Mouse (Mus musculus) CH12.LX (cell line): ENCODE results near the gene Snx9. TPM values are rescaled to one million over a fixed set of nuclear protein-coding genes. Genes with fewer than 3 reads are reported as not detected.

Source experiments
- DNase-seq: peaks from one replicate; pipeline ENCODE4 v3.0.0-alpha.2; 2013; ENCODE audit errors: extremely low read depth
- H3K27ac ChIP-seq: 2 replicates; pipeline ENCODE4 v1.5.1; 2012; ENCODE audit warnings: low read depth, mild to moderate bottlenecking, control low read depth, moderate library complexity; ENCODE audit not compliant: insufficient read depth
- H3K27me3 ChIP-seq: replicated peaks from 2 replicates; pipeline ENCODE3; 2012; ENCODE audit warnings: inconsistent platforms
- H3K36me3 ChIP-seq, 2 experiments: replicated peaks in 1 of 2; 2 replicates each; pipeline versions ENCODE3 to v1.6.1; 2012; ENCODE audit warnings: inconsistent platforms in 1 of 2, low read length in 1 of 2, mild to moderate bottlenecking in 1 of 2, mixed read lengths in 1 of 2, moderate library complexity in 1 of 2; ENCODE audit not compliant: control insufficient read depth in 1 of 2, insufficient read depth in 1 of 2
- H3K4me1 ChIP-seq, 2 experiments: 2 replicates each; pipeline ENCODE4 v1.6.1; 2012; ENCODE audit warnings: inconsistent platforms in 1 of 2, moderate library complexity in 1 of 2; ENCODE audit not compliant: insufficient read depth in 2 of 2, control insufficient read depth in 1 of 2
- H3K4me2 ChIP-seq: 2 replicates; pipeline ENCODE4 v1.6.1; 2012; ENCODE audit warnings: low read depth, mild to moderate bottlenecking, control low read depth; ENCODE audit not compliant: poor library complexity, insufficient read depth, severe bottlenecking
- H3K4me3 ChIP-seq, 3 experiments: fragments of 150-350 bp in 1 of 3; sonication (generic) in 1 of 3; replicated peaks in 1 of 3; 2 replicates each; pipeline versions ENCODE3 to v1.5.1; 2011 to 2012; ENCODE audit warnings: low read depth in 2 of 3, low read length in 2 of 3, mild to moderate bottlenecking in 2 of 3, moderate library complexity in 2 of 3, control low read depth in 1 of 3, improper control_type of control experiment in 1 of 3, inconsistent platforms in 1 of 3, mixed read lengths in 1 of 3; ENCODE audit not compliant: poor library complexity in 1 of 3
- H3K79me2 ChIP-seq: replicated peaks from 2 replicates; pipeline ENCODE4 v1.6.1; 2012; ENCODE audit warnings: mild to moderate bottlenecking, moderate library complexity; ENCODE audit not compliant: control insufficient read depth, poor library complexity, insufficient read depth, severe bottlenecking; ENCODE audit errors: extremely low read depth
- H3K9ac ChIP-seq: 2 replicates; pipeline ENCODE4 v1.6.1; 2012; ENCODE audit warnings: low read depth, mild to moderate bottlenecking, control low read depth, moderate library complexity; ENCODE audit not compliant: insufficient read depth
- H3K9me3 ChIP-seq: replicated peaks from 2 replicates; pipeline ENCODE3; 2012; ENCODE audit warnings: low read length, inconsistent platforms, mixed read lengths
- BHLHE40 ChIP-seq: IDR thresholded peaks from 2 replicates; pipeline ENCODE4 v1.6.1; 2011; ENCODE audit warnings: mild to moderate bottlenecking, low read depth, low read length, improper control_type of control experiment
- CHD1 ChIP-seq: IDR thresholded peaks from 2 replicates; pipeline ENCODE4 v1.6.1; 2012; ENCODE audit warnings: low read depth, low read length, improper control_type of control experiment, inconsistent platforms
- E2F4 ChIP-seq: IDR thresholded peaks from 2 replicates; pipeline ENCODE4 v1.6.1; 2011; ENCODE audit warnings: low read depth, low read length, improper control_type of control experiment; ENCODE audit not compliant: insufficient replicate concordance
- ELF1 ChIP-seq: IDR thresholded peaks from 2 replicates; pipeline ENCODE4 v1.6.1; 2014; ENCODE audit warnings: low read depth, mild to moderate bottlenecking, inconsistent platforms, low read length, improper control_type of control experiment
- EP300 ChIP-seq: IDR thresholded peaks from 2 replicates; pipeline ENCODE4 v1.6.1; 2011; ENCODE audit warnings: low read length, improper control_type of control experiment
- ETS1 ChIP-seq: conservative IDR thresholded peaks from 2 replicates; pipeline ENCODE4 v1.6.1; 2012; ENCODE audit warnings: low read depth, mild to moderate bottlenecking, inconsistent platforms, low read length, improper control_type of control experiment, moderate library complexity
- GABPA ChIP-seq: IDR thresholded peaks from 2 replicates; pipeline ENCODE4 v1.6.1; 2012; ENCODE audit warnings: low read depth, low read length, improper control_type of control experiment, inconsistent platforms; ENCODE audit not compliant: insufficient replicate concordance
- HCFC1 ChIP-seq: IDR thresholded peaks from 2 replicates; pipeline ENCODE4 v1.6.1; 2012; ENCODE audit warnings: low read depth, mild to moderate bottlenecking, inconsistent platforms, low read length, improper control_type of control experiment
- JUN ChIP-seq: IDR thresholded peaks from 2 replicates; pipeline ENCODE4 v1.6.1; 2011; ENCODE audit warnings: low read depth, mild to moderate bottlenecking, low read length, improper control_type of control experiment, moderate library complexity; ENCODE audit not compliant: insufficient read depth
- JUND ChIP-seq: conservative IDR thresholded peaks from 2 replicates; pipeline ENCODE4 v1.6.1; 2011; ENCODE audit warnings: low read depth, low read length, improper control_type of control experiment
- KAT2A ChIP-seq: IDR thresholded peaks from 2 replicates; pipeline ENCODE4 v1.6.1; 2012; ENCODE audit warnings: low read length, improper control_type of control experiment, inconsistent platforms; ENCODE audit not compliant: insufficient replicate concordance
- MAFK ChIP-seq: IDR thresholded peaks from 2 replicates; pipeline ENCODE4 v1.6.1; 2011; ENCODE audit warnings: low read length, improper control_type of control experiment; ENCODE audit not compliant: insufficient replicate concordance
- MXI1 ChIP-seq: IDR thresholded peaks from 2 replicates; pipeline ENCODE4 v1.6.1; 2011; ENCODE audit warnings: mild to moderate bottlenecking, low read depth, low read length, improper control_type of control experiment
- POLR2A ChIP-seq: IDR thresholded peaks from 2 replicates; pipeline ENCODE4 v1.6.1; 2011; ENCODE audit warnings: low read depth, mild to moderate bottlenecking, improper control_type of control experiment, low read length
- RAD21 ChIP-seq: IDR thresholded peaks from 2 replicates; pipeline ENCODE4 v1.6.1; 2011; ENCODE audit warnings: low read depth, mild to moderate bottlenecking, low read length, improper control_type of control experiment, moderate library complexity
- TBP ChIP-seq: conservative IDR thresholded peaks from 2 replicates; pipeline ENCODE4 v1.6.1; 2011; ENCODE audit warnings: low read depth, low read length, improper control_type of control experiment
- TCF12 ChIP-seq: IDR thresholded peaks from 2 replicates; pipeline ENCODE4 v1.6.1; 2014; ENCODE audit warnings: low read depth, mild to moderate bottlenecking, inconsistent platforms, low read length, improper control_type of control experiment
- UBTF ChIP-seq: IDR thresholded peaks from 2 replicates; pipeline ENCODE4 v1.6.1; 2012; ENCODE audit warnings: low read depth, mild to moderate bottlenecking, inconsistent platforms, low read length, improper control_type of control experiment, moderate library complexity
- USF1 ChIP-seq: IDR thresholded peaks from 2 replicates; pipeline ENCODE4 v1.6.1; 2014; ENCODE audit warnings: low read depth, mild to moderate bottlenecking, inconsistent platforms, low read length, improper control_type of control experiment
- ZC3H11A ChIP-seq: IDR thresholded peaks from 2 replicates; pipeline ENCODE4 v1.6.1; 2012; ENCODE audit warnings: low read depth, mild to moderate bottlenecking, inconsistent platforms, low read length, improper control_type of control experiment
- ZKSCAN1 ChIP-seq: IDR thresholded peaks from 2 replicates; pipeline ENCODE4 v1.6.1; 2012; ENCODE audit warnings: low read depth, inconsistent platforms, low read length, improper control_type of control experiment, borderline replicate concordance
- ZNF384 ChIP-seq: IDR thresholded peaks from 2 replicates; pipeline ENCODE4 v1.6.1; 2012; ENCODE audit warnings: low read depth, low read length, improper control_type of control experiment, inconsistent platforms
- dilution Hi-C: fragments of 300-500 bp; cut with MboI; formaldehyde crosslinking; loops from 2 replicates; pipeline ENCODE4 v1.14.3; 2020; ENCODE audit warnings: low sequenced_read_pairs; ENCODE audit not compliant: extremely low pct_unique_long_range_greater_than_20kb, extremely low pct_ligation_motif_present
- in situ Hi-C: fragments of 300-500 bp; cut with MboI; formaldehyde crosslinking; loops from 3 replicates; pipeline ENCODE4 v1.14.3; 2019; ENCODE audit warnings: low sequenced_read_pairs, low pct_ligation_motif_present, low pct_unique_long_range_greater_than_20kb, mixed read lengths
- polyA plus RNA-seq: library from polyadenylated mRNA; unstranded; fragments of >175 nt; gene quantifications from 2 replicates; pipeline ENCODE4 v1.2.1, GENCODE M21; 2012; ENCODE audit warnings: low read depth; ENCODE audit not compliant: insufficient read length
- total RNA-seq, 2 experiments: library from RNA; depleted of rRNA; stranded (reverse); fragments of 300-350 nt in 1 of 2; fragments of >200 nt in 1 of 2; gene quantifications; 2 replicates each; pipeline ENCODE4 v1.2.3; 2012 to 2014

Snx9 gene
- total and polyA plus RNA-seq, 3 experiments, result 16.3 to 26.3 (median 17.1) TPM

- dilution Hi-C loops, result no loop called here
These were observed 1.4 kb upstream of the Snx9 start for GRCm38 (mm10) chr17:5839549-5840240.

GRCm38 (mm10) chr17:5840550-5841127 lies 490 bp upstream of the Snx9 start:
- dilution Hi-C loops, result no loop called here
- in situ Hi-C loops, result no loop called here

More at GRCm38 (mm10) chr17:5839549-5840240, 1.4 kb upstream of the Snx9 start:
- TF ChIP-seq CHD1, result no peak
- H3K9ac ChIP-seq, result peak overlapping the region; percentile 96; the same call in 1 of the 2 replicates
- H3K27ac ChIP-seq, result peak overlapping the region; percentile 45; the same call in 1 of the 2 replicates
- H3K27me3 ChIP-seq, result no peaks in the 10 kb centered on the region
- peaks cover 17% of the 10 kb centered on the region for H3K79me2 ChIP-seq
- DNase-seq, result no peak
- peaks cover 6% of the 10 kb centered on the region for H3K9me3 ChIP-seq
- H3K36me3 ChIP-seq, result peaks cover 0 to 11% of the 10 kb centered on the region in 2 experiments
- H3K4me2 ChIP-seq, result peak overlapping the region; percentile 61; the same call in 1 of the 2 replicates
- peak overlapping the region in 2 of 3 experiments; percentile 15 to 69 for H3K4me3 ChIP-seq
- in situ Hi-C loops, result no loop called here
- H3K4me1 ChIP-seq, result peaks cover 10 to 29% of the 10 kb centered on the region in 2 experiments

DNA sequence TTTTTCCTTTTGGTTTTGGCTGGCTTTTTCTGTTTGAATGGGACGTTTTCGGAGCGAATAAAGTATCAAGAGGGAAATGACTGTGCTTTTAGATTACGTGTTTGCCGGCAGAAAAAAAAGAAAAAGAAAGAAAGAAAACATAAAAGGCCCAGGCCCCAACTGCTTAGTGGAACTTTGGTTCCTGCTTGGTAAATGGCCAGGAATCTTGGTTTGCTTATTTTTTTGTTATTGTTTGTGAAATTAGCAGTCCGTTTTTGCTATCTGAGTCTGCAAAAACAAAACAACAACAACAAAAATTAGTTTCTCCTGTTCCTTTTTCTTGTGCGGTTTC lies 779 bp downstream of the Snx9 start:
- no peak for TF ChIP-seq BHLHE40
- TF ChIP-seq USF1, result no peak
- no peak for TF ChIP-seq E2F4
- TF ChIP-seq ZKSCAN1, result no peak
- peak; percentile 11; the same call in 1 of the 2 replicates for TF ChIP-seq EP300
- TF ChIP-seq KAT2A, result 0 out of 2 replicates have a peak, but pooled peaks have one; percentile 1
- no peak for TF ChIP-seq JUN
- TF ChIP-seq ETS1, result 0 out of 2 replicates have a peak, but pooled peaks have one; percentile 0
- no peak for TF ChIP-seq GABPA
- TF ChIP-seq RAD21, result no peak
- no peak for TF ChIP-seq TCF12
- TF ChIP-seq ZC3H11A, result no peak
- no peak for TF ChIP-seq MXI1
- TF ChIP-seq ZNF384, result peak; percentile 47; the same call in 1 of the 2 replicates
- no peak; the same call in 1 of the 2 replicates for TF ChIP-seq JUND
- no peak for TF ChIP-seq UBTF
- TF ChIP-seq TBP, result 0 out of 2 replicates have a peak, but pooled peaks have one; percentile 14
- TF ChIP-seq MAFK, result no peak
- Histone ChIP-seq H3K9ac (peak overlapping the region; percentile 96), H3K4me1 (peaks cover 17 to 41% of the 10 kb centered on the region in 2 experiments), H3K9me3 (no peaks in the 10 kb centered on the region), H3K4me2 (peak overlapping the region; percentile 77), H3K36me3 (peaks cover 0 to 12% of the 10 kb centered on the region in 2 experiments), H3K27ac (peak overlapping the region; percentile 56; the same call in 1 of the 2 replicates), H3K27me3 (no peaks in the 10 kb centered on the region), H3K79me2 (peaks cover 17% of the 10 kb centered on the region), H3K4me3 (peak overlapping the region; percentile 71 to 80 (median 78))
- DNase-seq, result no peak
- dilution Hi-C loops, result no loop called here
- in situ Hi-C loops, result no loop called here

More at GRCm38 (mm10) chr17:5840550-5841127, 490 bp upstream of the Snx9 start:
- H3K27ac ChIP-seq, result peak overlapping the region; percentile 71
- H3K36me3 ChIP-seq, result peaks cover 0 to 9% of the 10 kb centered on the region in 2 experiments
- H3K9ac ChIP-seq, result peak overlapping the region; percentile 96
- H3K4me2 ChIP-seq, result peak overlapping the region; percentile 89
- peak overlapping the region; percentile 69 to 80 (median 78) for H3K4me3 ChIP-seq
- TF ChIP-seq ZC3H11A, result no peak
- TF ChIP-seq MXI1, result no peak
- peak; percentile 20; the same call in 1 of the 2 replicates for TF ChIP-seq POLR2A
- TF ChIP-seq UBTF, result no peak; the same call in 1 of the 2 replicates
- no peak for TF ChIP-seq HCFC1
- TF ChIP-seq ELF1, result no peak
- peak; percentile 52; the same call in 1 of the 2 replicates for TF ChIP-seq CHD1
- TF ChIP-seq, all 38 proteins: peak for 2
- H3K9me3 ChIP-seq, result peaks cover 2% of the 10 kb centered on the region
- DNase-seq, result peak; percentile 49
- H3K4me1 ChIP-seq, result peaks cover 14 to 31% of the 10 kb centered on the region in 2 experiments
- H3K79me2 ChIP-seq, result peaks cover 17% of the 10 kb centered on the region
- H3K27me3 ChIP-seq, result no peaks in the 10 kb centered on the region
